Mouse (Mus musculus): ENCODE measurements around the gene Enc1. TPM values are rescaled to one million over a fixed set of nuclear protein-coding genes. Genes with fewer than 3 reads are reported as not detected.
A peak's percentile ranks its signal among the peaks of the same experiment; 100 is the strongest.

Enc1 gene
- polyA plus RNA-seq, 1 experiment from 2014 or later: 94.5 TPM

DNA sequence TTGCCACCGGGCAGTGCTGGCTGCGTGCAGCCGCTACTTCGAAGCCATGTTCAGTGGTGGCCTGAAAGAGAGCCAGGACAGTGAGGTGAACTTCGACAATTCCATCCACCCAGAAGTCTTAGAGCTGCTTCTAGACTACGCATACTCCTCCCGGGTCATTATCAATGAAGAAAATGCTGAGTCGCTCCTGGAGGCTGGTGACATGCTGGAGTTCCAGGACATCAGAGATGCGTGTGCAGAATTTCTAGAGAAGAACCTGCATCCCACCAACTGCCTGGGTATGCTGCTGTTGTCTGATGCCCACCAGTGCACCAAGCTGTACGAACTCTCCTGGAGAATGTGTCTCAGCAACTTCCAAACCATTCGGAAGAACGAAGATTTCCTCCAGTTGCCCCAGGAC, 4.3 kb downstream of the Enc1 start:
- no peak overlapping the region for H3K9ac ChIP-seq (replicated peaks; ENCODE audit: low read depth, low read length)
- H3K4me1 ChIP-seq (ENCODE audit: control insufficient read depth, insufficient read depth, low read length): peaks cover 56% of the 10 kb centered on the region
- WGBS: 77% methylated on average over 12 of the region's 12 CpGs

DNA sequence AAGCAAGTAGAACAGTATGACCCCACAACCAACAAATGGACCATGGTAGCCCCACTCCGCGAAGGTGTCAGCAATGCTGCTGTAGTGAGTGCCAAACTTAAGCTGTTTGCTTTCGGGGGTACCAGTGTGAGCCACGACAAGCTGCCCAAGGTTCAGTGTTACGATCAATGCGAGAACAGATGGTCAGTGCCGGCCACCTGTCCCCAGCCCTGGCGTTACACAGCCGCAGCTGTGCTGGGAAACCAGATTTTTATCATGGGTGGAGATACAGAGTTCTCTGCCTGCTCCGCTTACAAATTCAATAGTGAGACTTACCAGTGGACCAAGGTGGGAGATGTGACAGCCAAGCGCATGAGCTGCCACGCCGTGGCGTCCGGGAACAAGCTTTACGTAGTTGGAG, 5.3 kb downstream of the Enc1 start:
- 63% methylated on average over 16 of the region's 16 CpGs for WGBS
- no peaks in the 10 kb centered on the region for H3K9me3 ChIP-seq (ENCODE audit: control insufficient read depth, low read length)
- no peaks in the 10 kb centered on the region; the same call in 1 of the 2 replicates for H3K27me3 ChIP-seq (ENCODE audit: control insufficient read depth, insufficient read depth, low read length)
- 0 out of 2 replicates have a peak overlapping the region, but pooled peaks have one; percentile 11 for H3K9ac ChIP-seq (replicated peaks; ENCODE audit: low read depth, low read length)
- peaks cover 66% of the 10 kb centered on the region for H3K4me1 ChIP-seq (ENCODE audit: control insufficient read depth, insufficient read depth, low read length)
- H3K4me2 ChIP-seq (ENCODE audit: low read depth, low read length): peak overlapping the region; percentile 67
- H3K27ac ChIP-seq (ENCODE audit: low read depth, low read length): no peak overlapping the region
- H3K36me3 ChIP-seq (ENCODE audit: control insufficient read depth, insufficient read depth, low read length): peaks cover 42% of the 10 kb centered on the region
- H3K4me3 ChIP-seq (ENCODE audit: low read depth, low read length): peak overlapping the region; percentile 13; the same call in 1 of the 2 replicates
- ATAC-seq (ENCODE audit: low read depth): no peak

More for the DNA sequence above, 4.3 kb downstream of the Enc1 start:
- H3K27ac ChIP-seq (ENCODE audit: low read depth, low read length): no peak overlapping the region
- peak overlapping the region; percentile 96 for H3K4me3 ChIP-seq (ENCODE audit: low read depth, low read length)
- H3K4me2 ChIP-seq (ENCODE audit: low read depth, low read length): peak overlapping the region; percentile 67
- H3K9me3 ChIP-seq (ENCODE audit: control insufficient read depth, low read length): no peaks in the 10 kb centered on the region
- ATAC-seq (ENCODE audit: low read depth): no peak
- no peaks in the 10 kb centered on the region; the same call in 1 of the 2 replicates for H3K27me3 ChIP-seq (ENCODE audit: control insufficient read depth, insufficient read depth, low read length)
- peaks cover 36% of the 10 kb centered on the region for H3K36me3 ChIP-seq (ENCODE audit: control insufficient read depth, insufficient read depth, low read length)

- Histone ChIP-seq H3K9ac (replicated peaks; ENCODE audit: low read depth, low read length) (no peak overlapping the region), H3K27me3 (ENCODE audit: control insufficient read depth, insufficient read depth, low read length) (no peaks in the 10 kb centered on the region), H3K4me2 (ENCODE audit: low read depth, low read length) (peak overlapping the region; percentile 67), H3K4me1 (ENCODE audit: control insufficient read depth, insufficient read depth, low read length) (peaks cover 77% of the 10 kb centered on the region), H3K27ac (ENCODE audit: low read depth, low read length) (no peak overlapping the region), H3K9me3 (ENCODE audit: control insufficient read depth, low read length) (no peaks in the 10 kb centered on the region), H3K4me3 (ENCODE audit: low read depth, low read length) (0 out of 2 replicates have a peak overlapping the region, but pooled peaks have one; percentile 6), H3K36me3 (ENCODE audit: control insufficient read depth, insufficient read depth, low read length) (peaks cover 56% of the 10 kb centered on the region)
- no peak for ATAC-seq (ENCODE audit: low read depth)
- 23% methylated on average over 4 of the region's 4 CpGs for WGBS
Observed at GRCm38 (mm10) chr13:97247754-97248153, 6.8 kb downstream of the Enc1 start.

- WGBS: 14% methylated on average over 5 of the region's 5 CpGs
- H3K36me3 ChIP-seq (ENCODE audit: control insufficient read depth, insufficient read depth, low read length): peaks cover 56% of the 10 kb centered on the region
- peak overlapping the region; percentile 13; the same call in 1 of the 2 replicates for H3K4me3 ChIP-seq (ENCODE audit: low read depth, low read length)
- no peak overlapping the region; the same call in 1 of the 2 replicates for H3K27ac ChIP-seq (ENCODE audit: low read depth, low read length)
- no peak overlapping the region for H3K9ac ChIP-seq (replicated peaks; ENCODE audit: low read depth, low read length)
- no peaks in the 10 kb centered on the region for H3K27me3 ChIP-seq (ENCODE audit: control insufficient read depth, insufficient read depth, low read length)
- H3K9me3 ChIP-seq (ENCODE audit: control insufficient read depth, low read length): no peaks in the 10 kb centered on the region
- ATAC-seq (ENCODE audit: low read depth): no peak
- peaks cover 77% of the 10 kb centered on the region for H3K4me1 ChIP-seq (ENCODE audit: control insufficient read depth, insufficient read depth, low read length)
- H3K4me2 ChIP-seq (ENCODE audit: low read depth, low read length): peak overlapping the region; percentile 67
Observed at GRCm38 (mm10) chr13:97249051-97249461, 8.2 kb downstream of the Enc1 start.

GRCm38 (mm10) chr13:97249507-97250078, 8.7 kb downstream of the Enc1 start:
- Histone ChIP-seq H3K4me2 (ENCODE audit: low read depth, low read length) (peak overlapping the region; percentile 67), H3K4me3 (ENCODE audit: low read depth, low read length) (peak overlapping the region; percentile 13; the same call in 1 of the 2 replicates), H3K4me1 (ENCODE audit: control insufficient read depth, insufficient read depth, low read length) (peaks cover 71% of the 10 kb centered on the region), H3K36me3 (ENCODE audit: control insufficient read depth, insufficient read depth, low read length) (peaks cover 56% of the 10 kb centered on the region), H3K27me3 (ENCODE audit: control insufficient read depth, insufficient read depth, low read length) (no peaks in the 10 kb centered on the region), H3K9ac (replicated peaks; ENCODE audit: low read depth, low read length) (no peak overlapping the region), H3K9me3 (ENCODE audit: control insufficient read depth, low read length) (no peaks in the 10 kb centered on the region), H3K27ac (ENCODE audit: low read depth, low read length) (no peak overlapping the region; the same call in 1 of the 2 replicates)
- ATAC-seq (ENCODE audit: low read depth): no peak
- WGBS: 31% methylated on average over 5 of the region's 5 CpGs

- ATAC-seq (ENCODE audit: low read depth): no peak
- Histone ChIP-seq H3K4me3 (ENCODE audit: low read depth, low read length) (no peak overlapping the region), H3K27ac (ENCODE audit: low read depth, low read length) (no peak overlapping the region), H3K4me2 (ENCODE audit: low read depth, low read length) (peak overlapping the region; percentile 67; the same call in 1 of the 2 replicates), H3K27me3 (ENCODE audit: control insufficient read depth, insufficient read depth, low read length) (no peaks in the 10 kb centered on the region), H3K9ac (replicated peaks; ENCODE audit: low read depth, low read length) (no peak overlapping the region), H3K9me3 (ENCODE audit: control insufficient read depth, low read length) (no peaks in the 10 kb centered on the region), H3K36me3 (ENCODE audit: control insufficient read depth, insufficient read depth, low read length) (peaks cover 56% of the 10 kb centered on the region), H3K4me1 (ENCODE audit: control insufficient read depth, insufficient read depth, low read length) (peaks cover 66% of the 10 kb centered on the region)
- WGBS: 25% methylated on average over 5 of the region's 5 CpGs
Observed at GRCm38 (mm10) chr13:97250148-97250547, 9.2 kb downstream of the Enc1 start.

DNA sequence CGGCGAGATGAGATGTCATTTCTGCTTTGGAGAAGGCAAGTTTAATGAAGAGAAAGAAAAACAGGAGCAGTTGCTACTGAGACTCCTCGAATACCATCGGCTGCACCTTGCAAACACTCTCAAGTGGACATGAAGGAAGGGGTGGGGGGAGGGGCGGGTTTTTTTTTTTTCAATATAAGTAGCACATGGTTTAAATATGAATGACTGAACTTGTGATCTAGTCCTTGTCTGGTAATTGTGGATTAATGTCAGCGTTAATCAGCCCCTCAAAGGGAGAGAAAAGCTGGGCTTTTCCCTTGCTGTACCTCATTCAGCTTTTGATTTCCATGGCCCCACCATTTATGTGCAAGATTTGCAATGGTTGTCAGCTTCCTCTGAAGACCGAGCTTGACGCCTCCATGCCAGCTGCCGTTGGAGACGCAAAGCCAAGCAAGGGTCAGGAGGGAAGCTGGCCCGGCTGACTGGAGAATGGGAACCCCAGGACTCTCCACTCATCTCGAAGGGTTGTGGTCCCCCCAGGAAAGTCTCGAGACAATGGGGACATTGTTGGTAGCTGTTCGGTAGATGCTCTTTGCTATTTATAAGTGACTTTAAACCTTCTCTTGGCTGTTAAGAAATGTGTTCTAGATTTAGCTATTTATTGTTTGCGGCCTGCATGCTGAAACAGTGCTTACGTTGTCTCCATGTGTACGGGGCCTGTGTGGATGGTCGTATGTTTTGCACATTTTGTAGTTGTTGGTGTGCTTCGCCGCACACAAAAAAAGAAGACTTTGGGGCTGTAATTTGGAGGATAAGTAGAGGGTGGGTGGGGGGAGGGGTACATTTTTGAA, 9.9 kb downstream of the Enc1 start:
- Histone ChIP-seq H3K36me3 (ENCODE audit: control insufficient read depth, insufficient read depth, low read length) (peaks cover 49% of the 10 kb centered on the region), H3K27ac (ENCODE audit: low read depth, low read length) (no peak overlapping the region), H3K4me3 (ENCODE audit: low read depth, low read length) (no peak overlapping the region), H3K4me2 (ENCODE audit: low read depth, low read length) (0 out of 2 replicates have a peak overlapping the region, but pooled peaks have one; percentile 67), H3K27me3 (ENCODE audit: control insufficient read depth, insufficient read depth, low read length) (no peaks in the 10 kb centered on the region), H3K4me1 (ENCODE audit: control insufficient read depth, insufficient read depth, low read length) (peaks cover 59% of the 10 kb centered on the region), H3K9ac (replicated peaks; ENCODE audit: low read depth, low read length) (no peak overlapping the region), H3K9me3 (ENCODE audit: control insufficient read depth, low read length) (no peaks in the 10 kb centered on the region)
- WGBS: 21% methylated on average over 20 of the region's 20 CpGs
- no peak for ATAC-seq (ENCODE audit: low read depth)

DNA sequence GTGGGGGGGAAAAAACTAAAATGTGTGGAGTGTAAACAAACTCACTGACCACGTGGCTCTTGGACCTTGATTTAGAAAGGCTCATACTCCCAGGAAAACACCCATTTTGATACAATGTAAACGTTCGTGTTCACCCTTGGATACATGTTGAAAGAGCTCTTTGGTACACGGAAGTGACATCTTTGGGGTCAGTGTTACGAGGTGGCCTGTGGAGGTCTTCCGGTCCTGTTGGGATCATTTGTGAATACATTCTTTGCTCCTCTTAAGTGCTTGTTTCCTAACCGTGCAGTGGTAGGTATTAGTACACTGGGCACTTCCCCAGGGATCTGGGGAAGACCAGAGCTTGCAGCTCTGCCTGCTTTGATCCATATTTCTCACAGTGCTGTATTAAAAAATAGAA, 10.8 kb downstream of the Enc1 start:
- Histone ChIP-seq H3K9ac (replicated peaks; ENCODE audit: low read depth, low read length) (no peak overlapping the region), H3K4me3 (ENCODE audit: low read depth, low read length) (no peak overlapping the region), H3K4me2 (ENCODE audit: low read depth, low read length) (no peak overlapping the region), H3K27me3 (ENCODE audit: control insufficient read depth, insufficient read depth, low read length) (no peaks in the 10 kb centered on the region), H3K9me3 (ENCODE audit: control insufficient read depth, low read length) (no peaks in the 10 kb centered on the region), H3K4me1 (ENCODE audit: control insufficient read depth, insufficient read depth, low read length) (peaks cover 50% of the 10 kb centered on the region), H3K27ac (ENCODE audit: low read depth, low read length) (0 out of 2 replicates have a peak overlapping the region, but pooled peaks have one; percentile 23), H3K36me3 (ENCODE audit: control insufficient read depth, insufficient read depth, low read length) (peaks cover 40% of the 10 kb centered on the region)
- WGBS: 39% methylated on average over 7 of the region's 7 CpGs
- no peak for ATAC-seq (ENCODE audit: low read depth)

- H3K9me3 ChIP-seq (ENCODE audit: control insufficient read depth, low read length): no peaks in the 10 kb centered on the region
- H3K4me1 ChIP-seq (ENCODE audit: control insufficient read depth, insufficient read depth, low read length): peaks cover 43% of the 10 kb centered on the region
- H3K9ac ChIP-seq (replicated peaks; ENCODE audit: low read depth, low read length): no peak overlapping the region
- 19% methylated on average over 7 of the region's 7 CpGs for WGBS
- no peak overlapping the region for H3K4me2 ChIP-seq (ENCODE audit: low read depth, low read length)
- no peak overlapping the region for H3K4me3 ChIP-seq (ENCODE audit: low read depth, low read length)
- H3K27ac ChIP-seq (ENCODE audit: low read depth, low read length): peak overlapping the region; percentile 23; the same call in 1 of the 2 replicates
- peak; percentile 28; the same call in 1 of the 2 replicates for ATAC-seq (ENCODE audit: low read depth)
- H3K36me3 ChIP-seq (ENCODE audit: control insufficient read depth, insufficient read depth, low read length): peaks cover 34% of the 10 kb centered on the region
- no peaks in the 10 kb centered on the region for H3K27me3 ChIP-seq (ENCODE audit: control insufficient read depth, insufficient read depth, low read length)
Observed at GRCm38 (mm10) chr13:97252469-97252868, 11.6 kb downstream of the Enc1 start.

Data from neural tube, embryonic 14.5 days (tissue).